Mouse (Mus musculus) activated CD4-positive, CD25-positive, alpha-beta regulatory T cell, adult 4 months (primary cell): ENCODE data around the gene Rfpl4. TPM values are rescaled to one million over a fixed set of nuclear protein-coding genes. Genes with fewer than 3 reads are reported as not detected.
"Not testable (repeated sequence)": the region's sequence is repeated elsewhere in the genome, so short reads cannot be mapped to it uniquely, and the experiment has no call there.

Experiments
- ATAC-seq: one replicate; pipeline ENCODE4 v1.8.0; 2017
- polyA plus RNA-seq, 2 experiments: library from polyadenylated mRNA; unstranded; fragments of 100-300 nt; shearing (Covaris generic); gene quantifications; one replicate each; pipeline ENCODE4 v1.2.1; 2017

The Rfpl4 gene
- not detected for polyA plus RNA-seq

GRCm38 (mm10) chr7:5116850-5117249, at the start of gene Rfpl4:
Gene Rfpl4, minus strand, starts transcription at chr7:5116950.
- no peak for ATAC-seq

DNA sequence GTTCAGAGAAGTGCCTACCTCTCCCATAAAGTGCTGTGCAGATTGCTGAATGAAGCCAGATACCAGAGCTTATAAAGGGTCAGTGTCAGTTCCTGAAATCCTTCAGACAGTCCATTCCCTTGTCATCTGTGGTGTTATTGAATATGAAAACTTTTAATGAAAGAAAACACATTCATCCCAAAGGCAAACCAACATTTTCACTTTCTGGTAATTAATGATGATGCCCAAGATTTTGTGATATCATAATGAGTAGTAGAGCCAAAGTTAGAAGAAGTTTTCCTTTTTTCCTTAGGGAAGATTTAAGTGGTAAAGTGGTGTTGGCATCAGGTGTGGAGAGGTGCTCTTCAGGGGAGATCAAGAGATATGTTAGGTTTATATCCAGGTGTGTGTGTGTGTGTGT, 32.8 kb upstream of the Rfpl4 start, which contains the start of gene Vmn1r55:
Vmn1r55 (minus strand) TSS at position 101 of the 400 bp plus-strand sequence.
- ATAC-seq = not testable (repeated sequence)

DNA sequence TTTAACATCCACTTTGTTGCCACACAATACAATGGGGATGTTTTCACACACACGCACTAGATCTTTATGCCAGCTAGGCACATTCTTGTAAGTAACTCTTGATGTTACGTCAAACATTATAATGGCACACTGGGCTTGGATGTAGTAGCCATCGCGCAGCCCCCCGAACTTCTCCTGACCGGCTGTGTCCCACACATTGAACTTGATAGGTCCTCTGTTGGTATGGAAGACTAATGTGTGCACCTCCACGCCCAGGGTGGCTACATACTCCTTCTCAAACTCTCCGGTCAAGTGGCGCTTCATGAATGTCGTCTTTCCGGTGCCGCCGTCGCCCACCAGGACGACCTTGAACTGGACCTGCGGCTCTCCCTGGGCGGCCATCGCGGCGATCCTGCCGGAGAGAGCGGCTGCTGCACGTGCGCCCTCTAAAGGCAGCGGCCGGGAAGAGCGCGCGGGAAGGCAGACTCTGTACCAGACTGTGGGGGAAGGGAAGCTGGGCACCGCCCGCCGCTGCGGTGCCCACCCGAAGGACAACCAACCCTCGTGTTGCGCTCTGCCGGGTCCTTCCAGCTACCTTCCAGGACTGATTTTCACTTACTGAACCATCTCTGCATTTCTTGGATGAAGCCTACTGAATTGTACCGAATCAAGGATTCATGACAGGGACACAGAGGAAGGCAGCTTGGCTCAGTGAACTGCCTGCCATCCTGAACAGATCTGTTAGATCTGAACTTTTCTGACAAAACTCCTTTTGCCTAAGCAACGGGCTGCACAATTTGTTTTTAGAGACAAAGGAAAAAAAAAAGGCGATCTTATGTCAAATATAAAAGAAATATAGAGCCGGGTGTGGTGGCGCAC, 9.0 kb upstream of the Rfpl4 start, which contains the start of gene Rasl2-9:
Rasl2-9 (minus strand) TSS at position 402 of the 858 bp plus-strand sequence.
- no peak for ATAC-seq

GRCm38 (mm10) chr7:5125078-5125477, 8.3 kb upstream of the Rfpl4 start:
- no peak for ATAC-seq

- no peak for ATAC-seq
Observed at GRCm38 (mm10) chr7:5112701-5113100, 4.0 kb downstream of the Rfpl4 start.

DNA sequence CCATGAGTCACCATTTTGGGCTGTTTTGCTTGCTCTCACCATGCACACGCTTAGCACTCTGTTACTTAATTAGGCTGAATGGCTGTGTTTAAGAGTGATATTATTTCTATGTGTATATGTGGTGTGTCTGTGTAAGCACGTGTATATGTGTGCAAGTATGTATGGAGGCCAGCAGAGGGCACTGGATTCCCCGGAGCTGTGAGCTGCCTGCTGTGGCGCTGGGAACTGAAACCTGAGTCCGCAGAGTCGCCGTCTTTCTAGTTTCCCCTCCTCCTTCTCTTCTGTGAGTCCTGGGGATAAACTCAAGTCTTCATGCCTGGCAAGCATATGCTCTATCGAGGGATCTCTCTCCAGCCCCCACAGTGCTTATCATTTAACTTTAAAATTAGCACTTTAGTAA, 7.4 kb downstream of the Rfpl4 start:
- ATAC-seq = no peak

DNA sequence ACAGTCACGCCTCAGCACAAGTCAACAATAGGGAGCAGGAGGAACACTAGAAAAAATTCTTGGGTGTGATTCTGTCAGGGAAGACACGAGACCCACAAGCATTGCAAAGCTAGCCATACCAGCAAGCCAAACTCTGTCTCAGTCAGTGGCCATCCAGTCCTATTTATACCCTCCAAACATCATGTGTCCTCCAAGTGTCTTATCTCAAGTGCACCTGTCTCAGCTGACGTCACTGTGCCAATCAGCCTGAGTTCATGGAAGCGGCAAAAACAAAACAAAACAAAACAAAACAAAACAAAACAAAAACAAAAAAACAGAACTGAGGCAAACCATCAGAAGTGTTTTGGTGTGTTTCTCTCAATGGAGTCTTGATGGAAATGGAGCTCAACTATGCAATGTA, 8.5 kb downstream of the Rfpl4 start:
- ATAC-seq = no peak

- ATAC-seq = no peak
Observed at GRCm38 (mm10) chr7:5102564-5102963, 14.2 kb downstream of the Rfpl4 start.

GRCm38 (mm10) chr7:5101066-5101663, 15.6 kb downstream of the Rfpl4 start:
- ATAC-seq = no peak

- no peak for ATAC-seq
Observed at GRCm38 (mm10) chr7:5099796-5100195, 17.0 kb downstream of the Rfpl4 start.

DNA sequence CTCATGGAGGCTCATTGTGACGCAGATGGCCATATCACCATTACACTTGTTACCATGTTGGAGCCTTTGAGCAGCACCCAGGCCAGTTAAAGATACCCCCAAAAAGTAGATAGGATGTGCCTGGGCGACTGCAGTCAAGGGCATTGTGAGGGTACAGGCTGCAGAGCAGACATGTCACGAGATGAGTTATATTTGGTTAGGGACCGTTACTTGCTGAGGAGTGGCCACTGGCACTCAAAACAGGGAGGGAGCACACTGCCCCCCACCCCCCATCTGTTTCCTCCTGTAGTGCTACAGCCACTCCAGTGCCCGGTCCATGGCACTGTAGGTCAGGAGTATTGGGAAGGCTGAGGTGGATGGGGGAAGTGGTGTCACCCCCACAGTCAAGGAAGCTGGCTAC, 18.0 kb downstream of the Rfpl4 start:
- ATAC-seq = no peak

GRCm38 (mm10) chr7:5092831-5093510, 23.8 kb downstream of the Rfpl4 start:
- no peak for ATAC-seq

DNA sequence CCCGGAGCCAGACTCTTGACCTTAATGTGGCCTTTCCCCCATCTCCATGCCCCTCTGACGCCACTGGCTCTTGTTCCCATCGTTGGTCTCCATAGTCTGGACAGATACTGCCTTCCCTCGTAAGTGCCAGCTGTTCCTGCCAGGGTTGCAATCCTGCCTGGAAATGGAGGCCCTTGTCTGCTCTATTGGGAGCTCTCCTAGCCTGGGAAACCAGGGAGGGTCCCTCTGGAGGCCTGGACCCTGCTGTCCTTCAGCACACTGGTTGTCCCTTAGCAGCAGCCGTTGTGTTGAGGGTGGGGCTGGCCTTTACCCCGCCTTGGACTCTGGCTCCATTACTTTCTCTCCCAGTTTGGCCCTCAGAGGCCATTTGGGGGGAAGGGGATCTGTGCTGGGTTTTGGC, 24.4 kb downstream of the Rfpl4 start:
- ATAC-seq = no peak

DNA sequence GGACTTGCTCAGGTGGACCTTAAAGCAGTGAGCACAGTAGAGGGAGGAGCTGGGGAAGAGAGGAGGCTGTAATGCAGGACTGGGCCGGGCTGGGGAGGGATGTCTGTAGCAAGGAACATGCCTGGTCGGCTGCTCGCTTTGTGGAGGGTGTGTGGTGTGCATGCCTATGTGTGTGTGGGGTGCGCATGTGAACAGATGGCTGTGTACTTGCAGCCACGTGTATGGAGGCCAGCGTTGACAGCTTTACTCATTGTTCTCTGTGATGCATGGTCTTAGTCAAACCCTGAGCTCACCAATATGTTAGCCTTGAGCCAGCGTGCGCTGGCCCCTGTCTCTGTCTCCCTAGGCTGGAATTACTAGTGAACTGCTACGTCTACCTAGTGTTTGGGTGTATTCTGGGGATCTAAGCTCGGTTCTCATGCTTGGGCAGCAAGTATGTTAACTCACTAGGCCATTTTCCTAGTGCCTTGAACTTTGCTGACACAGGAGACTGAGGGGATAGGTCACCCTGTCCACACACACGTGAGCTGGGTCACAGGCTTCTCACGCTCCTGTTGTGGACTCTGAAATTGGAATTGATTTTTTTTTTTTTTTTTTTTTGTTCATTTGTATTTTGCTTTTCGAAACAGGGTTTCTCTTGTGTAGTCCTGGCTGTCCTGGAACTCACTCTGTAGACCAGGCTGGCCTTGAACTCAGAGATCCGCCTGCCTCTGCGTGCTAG, 25.6 kb downstream of the Rfpl4 start:
- ATAC-seq = no peak

DNA sequence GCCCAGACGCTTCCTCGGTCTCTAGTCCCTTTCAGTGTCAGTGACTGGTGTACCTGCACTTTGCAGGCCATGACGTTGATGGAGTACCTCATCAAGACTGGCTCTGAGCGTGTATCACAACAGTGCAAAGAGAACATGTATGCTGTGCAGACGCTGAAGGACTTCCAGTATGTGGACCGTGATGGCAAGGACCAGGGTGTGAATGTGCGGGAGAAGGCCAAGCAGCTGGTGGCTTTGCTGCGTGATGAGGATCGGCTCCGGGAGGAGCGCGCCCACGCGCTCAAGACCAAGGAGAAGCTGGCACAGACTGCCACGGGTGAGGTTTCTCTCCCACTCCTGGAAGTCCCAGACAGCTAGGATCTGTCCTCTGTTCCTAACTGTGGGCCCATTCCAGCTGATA, 26.9 kb downstream of the Rfpl4 start:
- no peak for ATAC-seq

- no peak for ATAC-seq
Observed at GRCm38 (mm10) chr7:5087886-5088285, 28.9 kb downstream of the Rfpl4 start.

DNA sequence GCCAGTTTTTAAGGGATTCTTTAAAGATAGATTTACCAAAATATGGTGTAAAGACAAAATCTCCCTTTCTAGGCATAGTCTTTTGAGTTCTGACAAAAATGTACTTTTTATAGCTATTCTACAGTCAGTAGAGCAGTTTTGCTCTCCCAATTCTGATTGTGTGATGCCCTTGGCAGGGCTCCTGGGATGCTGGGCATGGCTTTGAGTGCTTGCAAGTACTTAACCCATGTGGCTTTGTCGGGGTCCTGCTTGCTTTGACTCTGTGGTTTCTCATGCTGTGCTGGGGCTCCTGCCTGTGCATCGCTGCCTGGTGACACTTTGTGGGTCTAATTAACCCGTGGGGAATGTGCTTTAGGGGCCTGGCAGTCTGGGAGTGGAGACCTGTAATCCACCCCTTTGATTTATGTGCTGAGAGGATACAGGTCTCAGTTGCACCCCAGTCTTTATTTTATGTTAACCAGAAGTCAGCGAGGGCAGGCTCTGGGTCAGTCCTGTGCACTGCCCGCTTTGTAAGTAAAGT, 29.8 kb downstream of the Rfpl4 start:
- no peak for ATAC-seq

GRCm38 (mm10) chr7:5085512-5085911, 31.2 kb downstream of the Rfpl4 start:
- ATAC-seq = no peak

GRCm38 (mm10) chr7:5083325-5084105, 33.2 kb downstream of the Rfpl4 start:
- no peak for ATAC-seq

- ATAC-seq = no peak
Observed at GRCm38 (mm10) chr7:5081939-5082338, 34.8 kb downstream of the Rfpl4 start.

- ATAC-seq = no peak
Observed at GRCm38 (mm10) chr7:5081241-5081640, 35.5 kb downstream of the Rfpl4 start.

DNA sequence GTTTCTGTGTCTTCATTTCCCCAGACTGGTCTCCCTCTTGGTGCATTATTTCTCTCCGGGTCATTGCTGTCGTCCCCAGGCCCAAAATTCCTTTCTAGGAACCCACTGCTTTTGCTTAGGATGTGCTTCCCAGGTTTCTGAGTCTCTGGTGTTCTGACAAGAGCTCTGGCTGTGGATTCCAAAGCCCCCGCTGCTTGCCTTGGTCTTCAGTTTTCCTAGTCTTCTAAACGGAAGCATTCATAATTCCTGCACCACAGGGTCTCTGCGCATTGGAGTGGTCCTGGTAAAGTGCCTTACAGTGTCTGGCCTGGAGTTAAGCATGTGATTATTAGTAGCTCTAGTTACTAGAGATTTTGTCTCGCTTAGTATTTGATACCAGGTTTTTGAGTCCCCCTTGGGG, 35.9 kb downstream of the Rfpl4 start:
- no peak for ATAC-seq
